Mouse (Mus musculus): ENCODE measurements around the gene Tmtc1.

DNA sequence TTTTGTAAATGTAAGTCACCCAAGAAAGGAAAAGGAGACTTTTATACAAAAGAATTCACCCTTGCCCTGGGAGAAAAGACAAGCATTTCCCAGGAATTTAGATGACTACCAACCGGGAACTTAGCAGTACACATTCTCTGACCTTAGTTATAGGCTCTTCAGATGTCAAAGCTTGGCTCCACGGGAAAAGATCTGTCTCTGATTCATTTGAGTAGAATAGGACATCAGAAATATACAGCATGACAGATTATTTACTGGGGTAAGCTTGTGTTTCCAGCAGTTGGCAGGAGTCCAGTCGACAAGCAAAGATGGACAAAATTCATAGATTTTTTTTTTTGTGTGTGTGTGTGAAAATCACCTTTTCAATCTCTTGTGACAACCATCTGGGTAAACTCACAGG lies 15.4 kb upstream of the Tmtc1 start:
- TF ChIP-seq CTCF (IDR thresholded peaks at IDR 0.05; ENCODE audit: low read depth) (no peak), EP300 (optimal IDR thresholded peaks at IDR 0.05) (no peak)

Data from stomach, postnatal 0 days (tissue).